Comparison of ENCODE assay signal across 8 mouse cellular contexts in the genomic region with DNA sequence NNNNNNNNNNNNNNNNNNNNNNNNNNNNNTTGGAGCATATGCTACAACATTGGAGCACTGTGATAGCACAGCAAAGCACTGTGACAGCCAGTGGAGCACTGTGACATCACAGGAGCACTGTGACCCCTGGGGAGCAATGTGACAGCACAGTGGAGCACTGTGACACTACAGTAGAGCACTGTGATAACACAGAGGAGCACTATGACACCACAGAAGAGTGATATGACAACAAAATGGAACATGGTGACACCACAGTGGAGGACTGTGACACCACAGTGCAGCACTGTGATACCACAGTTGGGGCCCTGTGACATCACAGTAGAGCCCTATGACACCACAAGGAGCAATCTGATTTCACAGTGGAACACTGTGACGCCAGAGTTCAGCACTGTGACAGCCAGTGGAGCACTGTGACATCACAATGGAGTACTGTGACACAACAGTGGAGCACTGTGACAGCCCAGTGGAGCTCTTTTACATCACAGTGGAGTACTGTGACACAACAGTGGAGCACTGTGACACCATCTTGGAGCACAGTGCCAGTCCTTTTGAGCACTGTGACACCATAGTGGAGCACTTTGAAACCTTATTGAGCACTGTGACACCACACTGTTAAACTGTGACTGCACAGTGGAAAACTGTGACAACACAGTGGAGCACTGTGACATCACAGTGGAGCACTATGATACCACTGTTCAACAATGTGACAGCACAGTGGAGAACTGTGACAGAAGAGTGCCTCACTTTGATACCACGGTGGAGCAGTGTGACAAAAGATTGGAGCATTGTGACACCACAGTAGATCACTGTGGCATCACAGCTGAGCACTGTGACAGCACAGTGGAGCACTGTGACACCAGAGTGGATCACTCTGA.
A peak's percentile ranks its signal among the peaks of the same experiment; 100 is the strongest.
DNase-seq lines count a peak whose midpoint lies in the region; ATAC-seq and TF ChIP-seq lines count a peak whose summit lies in the region.

No protein-coding gene starts in this region.

- H3K36me3 ChIP-seq in heart, embryonic 10.5 days, result no peaks in the 10 kb centered on the region
- no peaks in the 10 kb centered on the region for H3K36me3 ChIP-seq in G1E (replicated peaks)
- no peaks in the 10 kb centered on the region for H3K36me3 ChIP-seq in heart, embryonic 12.5 days
- H3K36me3 ChIP-seq in liver, embryonic 15.5 days (replicated peaks), result no peaks in the 10 kb centered on the region

- peak; percentile 23; the same call in 1 of the 2 replicates for ATAC-seq in G1E (ENCODE audit: extremely low read depth, insufficient number of reproducible peaks, low FRiP score, poor library complexity, severe bottlenecking)
- ATAC-seq in heart, embryonic 12.5 days (ENCODE audit: insufficient number of reproducible peaks, low FRiP score), result peak; percentile 56
- ATAC-seq in liver, embryonic 15.5 days (ENCODE audit: insufficient read depth), result peak; percentile 16

- H3K27ac ChIP-seq in heart, embryonic 10.5 days, result no peak overlapping the region
- no peak overlapping the region for H3K27ac ChIP-seq in heart, embryonic 12.5 days (ENCODE audit: poor library complexity, severe bottlenecking)
- no peak overlapping the region for H3K27ac ChIP-seq in liver, embryonic 15.5 days (replicated peaks)

- no peak overlapping the region for H3K4me3 ChIP-seq in heart, embryonic 10.5 days
- peak overlapping the region; percentile 0; the same call in 1 of the 2 replicates for H3K4me3 ChIP-seq in G1E (ENCODE audit: low read depth, low read length)
- H3K4me3 ChIP-seq in heart, embryonic 12.5 days, result no peak overlapping the region
- H3K4me3 ChIP-seq in liver, embryonic 15.5 days (replicated peaks), result no peak overlapping the region

- no peaks in the 10 kb centered on the region for H3K27me3 ChIP-seq in heart, embryonic 10.5 days (ENCODE audit: insufficient read depth, poor library complexity, severe bottlenecking)
- H3K27me3 ChIP-seq in G1E (ENCODE audit: insufficient read depth, low read length), result no peaks in the 10 kb centered on the region
- no peaks in the 10 kb centered on the region for H3K27me3 ChIP-seq in heart, embryonic 12.5 days (replicated peaks)
- H3K27me3 ChIP-seq in liver, embryonic 15.5 days, result no peaks in the 10 kb centered on the region

- H3K9ac ChIP-seq in heart, embryonic 12.5 days, result no peak overlapping the region
- H3K9ac ChIP-seq in liver, embryonic 15.5 days, result no peak overlapping the region

- no peak overlapping the region for H3K4me2 ChIP-seq in heart, embryonic 12.5 days
- no peak overlapping the region for H3K4me2 ChIP-seq in liver, embryonic 15.5 days

- DNase-seq in heart, embryonic 10.5 days (ENCODE audit: low spot score), result peak; percentile 81
- DNase-seq in heart, adult 8-10 months (ENCODE audit: low spot score), result no peak
- no peak for DNase-seq in G1E (ENCODE audit: low spot score)
- peak; percentile 35 for DNase-seq in testis, postnatal 10 days (ENCODE audit: low spot score)
- DNase-seq in cerebellum, adult 11 months, result no peak
- no peak for DNase-seq in kidney, adult 11 months

- H3K4me1 ChIP-seq in heart, embryonic 10.5 days, result no peaks in the 10 kb centered on the region
- no peaks in the 10 kb centered on the region; the same call in 1 of the 2 replicates for H3K4me1 ChIP-seq in G1E (ENCODE audit: insufficient read depth, low read depth, low read length)
- H3K4me1 ChIP-seq in heart, embryonic 12.5 days (replicated peaks), result no peaks in the 10 kb centered on the region
- H3K4me1 ChIP-seq in liver, embryonic 15.5 days (replicated peaks), result no peaks in the 10 kb centered on the region

- H3K9me3 ChIP-seq in heart, embryonic 10.5 days, result peaks cover 54% of the 10 kb centered on the region
- H3K9me3 ChIP-seq in G1E (replicated peaks), result peaks cover 55% of the 10 kb centered on the region
- peaks cover 54% of the 10 kb centered on the region for H3K9me3 ChIP-seq in heart, embryonic 12.5 days (replicated peaks)
- H3K9me3 ChIP-seq in liver, embryonic 15.5 days (replicated peaks), result peaks cover 31% of the 10 kb centered on the region; the same call in 1 of the 2 replicates

- TF ChIP-seq CTCF in G1E (IDR thresholded peaks at IDR 0.05; ENCODE audit: low read depth, low read length), result no peak

- 47% methylated on average over 2 of the region's 2 CpGs for WGBS in heart, embryonic 10.5 days
- WGBS in heart, embryonic 12.5 days, result 45% methylated on average over 2 of the region's 2 CpGs
- WGBS in liver, embryonic 15.5 days (ENCODE audit: insufficient replicate concordance), result 33% methylated on average over 2 of the region's 2 CpGs

Comparison
In these comparisons a context has a peak if more than half of its experiments do, and no peak if none do; other contexts are left out.
1. DNase-seq: peak in heart, embryonic 10.5 days (single experiment) and testis, postnatal 10 days (single experiment); none in heart, adult 8-10 months (single experiment), G1E (single experiment), cerebellum, adult 11 months (single experiment) and kidney, adult 11 months (single experiment).
2. Peak in every context shown above with its lines, with median percentiles within 50 percentile points of each other: ATAC-seq.